Mouse (Mus musculus): ENCODE data around the gene Zbtb40. TPM values are rescaled to one million over a fixed set of nuclear protein-coding genes. Genes with fewer than 3 reads are reported as not detected.

The Zbtb40 gene
- total and polyA plus RNA-seq, 2 experiments from 2014 or later: 1.2 to 7.5 TPM

GRCm38 (mm10) chr4:136944558-136945350 lies 103.8 kb downstream of the Zbtb40 start:
- Histone ChIP-seq H3K27ac (ENCODE audit: low read depth, low read length) (no peak overlapping the region), H3K4me1 (ENCODE audit: insufficient read depth, low read length) (0 out of 2 replicates have a peak, but pooled peaks cover 4% of the 10 kb centered on the region), H3K9me3 (ENCODE audit: low read length) (no peaks in the 10 kb centered on the region), H3K4me3 (ENCODE audit: low read depth, low read length) (no peak overlapping the region), H3K4me2 (ENCODE audit: low read depth, low read length, poor library complexity, severe bottlenecking) (no peak overlapping the region), H3K27me3 (ENCODE audit: insufficient read depth, low read length) (peaks cover 11% of the 10 kb centered on the region; the same call in 1 of the 2 replicates), H3K36me3 (ENCODE audit: insufficient read depth, low read length) (peaks cover 12% of the 10 kb centered on the region; the same call in 1 of the 2 replicates), H3K9ac (replicated peaks; ENCODE audit: low read length, poor library complexity, severe bottlenecking) (0 out of 2 replicates have a peak overlapping the region, but pooled peaks have one; percentile 29)
- DNase-seq (ENCODE audit: low spot score) (no peak), ATAC-seq (ENCODE audit: low FRiP score) (no peak)
- 67% methylated on average over 11 of the region's 11 CpGs for WGBS
- no peak for TF ChIP-seq CTCF (IDR thresholded peaks at IDR 0.05)

- 22% methylated on average over 13 of the region's 13 CpGs for WGBS
- Histone ChIP-seq H3K9ac (replicated peaks; ENCODE audit: low read length, poor library complexity, severe bottlenecking) (no peak overlapping the region), H3K9me3 (ENCODE audit: low read length) (no peaks in the 10 kb centered on the region), H3K27ac (ENCODE audit: low read depth, low read length) (no peak overlapping the region), H3K27me3 (ENCODE audit: insufficient read depth, low read length) (peaks cover 11% of the 10 kb centered on the region; the same call in 1 of the 2 replicates), H3K4me3 (ENCODE audit: low read depth, low read length) (no peak overlapping the region), H3K36me3 (ENCODE audit: insufficient read depth, low read length) (peaks cover 12% of the 10 kb centered on the region), H3K4me2 (ENCODE audit: low read depth, low read length, poor library complexity, severe bottlenecking) (peak overlapping the region; percentile 28; the same call in 1 of the 2 replicates), H3K4me1 (ENCODE audit: insufficient read depth, low read length) (0 out of 2 replicates have a peak, but pooled peaks cover 4% of the 10 kb centered on the region)
- TF ChIP-seq CTCF (IDR thresholded peaks at IDR 0.05): no peak
- DNase-seq (ENCODE audit: low spot score) (no peak), ATAC-seq (ENCODE audit: low FRiP score) (no peak)
Observed at GRCm38 (mm10) chr4:136943175-136943574, 105.4 kb downstream of the Zbtb40 start.

DNA sequence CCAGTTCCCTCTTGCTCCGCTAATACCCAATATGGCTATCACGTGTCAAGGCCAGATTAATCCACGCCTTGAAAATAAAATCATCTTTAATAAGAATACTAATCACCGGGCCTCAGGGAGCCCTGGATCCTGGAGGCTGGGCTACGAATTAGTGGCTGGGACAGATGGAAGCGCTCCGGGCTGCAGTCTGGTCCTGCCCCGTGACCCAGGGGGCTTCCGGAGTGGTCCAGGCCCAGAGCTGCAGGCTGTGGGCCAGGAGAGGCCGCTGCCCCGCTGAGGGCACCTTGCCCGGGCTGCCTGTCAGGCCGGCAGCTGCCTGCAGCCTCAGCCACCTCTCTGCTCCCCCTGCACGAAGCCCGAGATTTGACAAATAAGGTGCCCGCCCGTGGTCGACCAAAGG lies 105.8 kb downstream of the Zbtb40 start:
- no peak for ATAC-seq (ENCODE audit: low FRiP score)
- no peak for DNase-seq (ENCODE audit: low spot score)
- H3K4me2 ChIP-seq (ENCODE audit: low read depth, low read length, poor library complexity, severe bottlenecking): peak overlapping the region; percentile 28; the same call in 1 of the 2 replicates

GRCm38 (mm10) chr4:136937935-136938334 lies 110.7 kb downstream of the Zbtb40 start:
- peaks cover 30% of the 10 kb centered on the region for H3K36me3 ChIP-seq (ENCODE audit: insufficient read depth, low read length)
- WGBS: 89% methylated on average over 5 of the region's 5 CpGs
- H3K9me3 ChIP-seq (ENCODE audit: low read length): no peaks in the 10 kb centered on the region
- no peak for TF ChIP-seq CTCF (IDR thresholded peaks at IDR 0.05)
- DNase-seq (ENCODE audit: low spot score) (no peak), ATAC-seq (ENCODE audit: low FRiP score) (no peak)
- H3K4me3 ChIP-seq (ENCODE audit: low read depth, low read length): no peak overlapping the region
- H3K4me1 ChIP-seq (ENCODE audit: insufficient read depth, low read length): 0 out of 2 replicates have a peak, but pooled peaks cover 3% of the 10 kb centered on the region
- no peak overlapping the region for H3K4me2 ChIP-seq (ENCODE audit: low read depth, low read length, poor library complexity, severe bottlenecking)
- peaks cover 3% of the 10 kb centered on the region for H3K27me3 ChIP-seq (ENCODE audit: insufficient read depth, low read length)
- no peak overlapping the region for H3K9ac ChIP-seq (replicated peaks; ENCODE audit: low read length, poor library complexity, severe bottlenecking)
- no peak overlapping the region for H3K27ac ChIP-seq (ENCODE audit: low read depth, low read length)

More for the DNA sequence above, 105.8 kb downstream of the Zbtb40 start:
- Histone ChIP-seq H3K9ac (replicated peaks; ENCODE audit: low read length, poor library complexity, severe bottlenecking) (no peak overlapping the region), H3K4me1 (ENCODE audit: insufficient read depth, low read length) (0 out of 2 replicates have a peak, but pooled peaks cover 4% of the 10 kb centered on the region), H3K27ac (ENCODE audit: low read depth, low read length) (no peak overlapping the region), H3K9me3 (ENCODE audit: low read length) (no peaks in the 10 kb centered on the region), H3K27me3 (ENCODE audit: insufficient read depth, low read length) (peaks cover 11% of the 10 kb centered on the region; the same call in 1 of the 2 replicates), H3K36me3 (ENCODE audit: insufficient read depth, low read length) (peaks cover 16% of the 10 kb centered on the region), H3K4me3 (ENCODE audit: low read depth, low read length) (no peak overlapping the region)
- 19% methylated on average over 18 of the region's 18 CpGs for WGBS
- no peak for TF ChIP-seq CTCF (IDR thresholded peaks at IDR 0.05)

DNA sequence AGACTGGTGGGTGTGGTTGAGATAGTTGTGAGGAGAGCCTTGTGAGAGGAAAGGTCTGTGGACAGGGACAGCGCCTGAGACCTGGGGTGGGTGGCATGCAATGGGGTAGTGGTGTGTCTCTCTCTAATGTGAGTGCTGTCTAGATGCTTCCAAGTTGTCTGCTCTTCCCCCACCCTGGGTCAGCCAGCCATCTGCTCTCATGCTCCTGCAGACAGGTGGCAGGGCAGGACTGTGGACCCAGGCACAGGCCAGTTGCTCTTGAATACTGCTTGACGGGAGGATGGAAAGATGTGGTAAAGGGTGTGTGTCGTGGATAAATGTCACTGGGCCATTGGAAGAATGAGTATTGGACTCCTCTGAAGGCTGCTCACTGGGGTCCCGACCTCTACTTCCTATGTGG lies 111.3 kb downstream of the Zbtb40 start:
- WGBS: 86% methylated on average over 4 of the region's 4 CpGs
- H3K27me3 ChIP-seq (ENCODE audit: insufficient read depth, low read length): peaks cover 3% of the 10 kb centered on the region
- ATAC-seq (ENCODE audit: low FRiP score): no peak

More for the DNA sequence above, 111.3 kb downstream of the Zbtb40 start:
- no peak overlapping the region for H3K4me2 ChIP-seq (ENCODE audit: low read depth, low read length, poor library complexity, severe bottlenecking)
- no peaks in the 10 kb centered on the region for H3K9me3 ChIP-seq (ENCODE audit: low read length)
- H3K4me1 ChIP-seq (ENCODE audit: insufficient read depth, low read length): no peaks in the 10 kb centered on the region
- H3K9ac ChIP-seq (replicated peaks; ENCODE audit: low read length, poor library complexity, severe bottlenecking): no peak overlapping the region
- no peak overlapping the region for H3K4me3 ChIP-seq (ENCODE audit: low read depth, low read length)
- TF ChIP-seq CTCF (IDR thresholded peaks at IDR 0.05): no peak
- no peak overlapping the region for H3K27ac ChIP-seq (ENCODE audit: low read depth, low read length)
- H3K36me3 ChIP-seq (ENCODE audit: insufficient read depth, low read length): peaks cover 34% of the 10 kb centered on the region
- no peak for DNase-seq (ENCODE audit: low spot score)

Measured in midbrain, postnatal 0 days (tissue).